Mouse (Mus musculus): Measurements from ENCODE around the gene Olfr524. TPM values are rescaled to one million over a fixed set of nuclear protein-coding genes. Genes with fewer than 3 reads are reported as not detected.

Olfr524 gene
- polyA plus RNA-seq, 1 experiment from 2014 or later, result not detected

DNA sequence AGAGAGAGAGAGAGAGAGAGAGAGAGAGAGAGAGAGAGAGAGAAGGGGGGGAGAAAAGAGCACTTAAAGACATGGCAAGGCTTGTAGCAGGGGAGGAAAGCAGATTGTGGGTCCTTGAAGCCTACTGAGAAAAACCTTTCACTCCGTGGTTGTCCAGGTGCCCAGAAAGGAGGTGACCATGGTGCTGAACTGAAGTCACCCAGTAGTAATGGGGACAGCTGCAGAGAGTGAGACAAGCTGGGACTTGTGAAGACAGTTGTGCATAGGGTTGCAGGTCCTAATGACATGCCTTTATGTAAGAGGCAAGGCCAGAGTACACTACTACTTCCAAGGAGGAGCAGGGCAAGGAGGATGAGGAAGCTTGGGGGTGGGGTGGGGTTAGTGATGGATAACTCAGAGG, 13.5 kb upstream of the Olfr524 start:
- no peak for ATAC-seq (ENCODE audit: insufficient number of reproducible peaks, insufficient read depth, low FRiP score, low read depth)
- H3K27ac ChIP-seq (replicated peaks in 1 of 2; ENCODE audit: control insufficient read depth in 1 of 2, insufficient read depth in 1 of 2, low read depth in 2 of 2, low read length in 2 of 2), result no peak overlapping the region
- H3K4me3 ChIP-seq (ENCODE audit: control insufficient read depth in 1 of 2, insufficient read depth in 1 of 2, low read depth in 1 of 2, low read length in 2 of 2), result no peak overlapping the region
- no peaks in the 10 kb centered on the region for H3K27me3 ChIP-seq (ENCODE audit: control insufficient read depth, insufficient read depth, low read length)
- H3K36me3 ChIP-seq (ENCODE audit: control insufficient read depth, insufficient read depth, low read length), result no peaks in the 10 kb centered on the region
- no peaks in the 10 kb centered on the region for H3K4me1 ChIP-seq (ENCODE audit: control insufficient read depth in 2 of 2, insufficient read depth in 2 of 2, low read length in 2 of 2)
- no peak overlapping the region for H3K4me2 ChIP-seq (ENCODE audit: low read length)
- WGBS, result 6% methylated on average over 1 of the region's 1 CpGs
- no peak overlapping the region for H3K9ac ChIP-seq (ENCODE audit: low read length)
- no peaks in the 10 kb centered on the region for H3K9me3 ChIP-seq (ENCODE audit: control insufficient read depth, low read length)

DNA sequence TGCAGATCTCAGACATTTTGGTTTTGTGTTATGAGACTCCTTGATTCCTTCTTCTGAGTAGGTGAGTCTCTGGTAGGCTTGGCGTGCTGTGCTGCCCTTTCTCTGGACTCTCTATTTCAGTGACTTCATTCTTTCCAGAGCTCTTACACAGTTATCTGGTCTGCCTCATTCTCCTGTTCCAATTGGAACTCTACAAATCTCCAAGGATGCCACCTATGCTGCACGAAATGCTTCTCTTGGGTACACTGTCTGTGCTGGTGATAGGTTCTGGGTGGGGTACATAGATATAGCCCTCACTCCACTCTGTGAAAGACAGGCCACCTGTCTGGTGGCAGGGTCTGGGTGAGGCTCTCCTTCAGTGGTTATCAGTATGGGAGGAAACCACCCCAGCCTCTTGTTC, 12.2 kb upstream of the Olfr524 start, which contains the start of gene Cd163l1:
TSS of gene Cd163l1 (plus strand) at position 301 of the 400 bp plus-strand sequence.
- no peak within 1 kb of the TSS for H3K27ac ChIP-seq (replicated peaks in 1 of 2; ENCODE audit: control insufficient read depth in 1 of 2, insufficient read depth in 1 of 2, low read depth in 2 of 2, low read length in 2 of 2)
- H3K9ac ChIP-seq (ENCODE audit: low read length), result no peak within 1 kb of the TSS
- WGBS, result 72% methylated on average over 2 of the region's 2 CpGs
- no peaks in the 10 kb centered on the region for H3K36me3 ChIP-seq (ENCODE audit: control insufficient read depth, insufficient read depth, low read length)
- H3K27me3 ChIP-seq (ENCODE audit: control insufficient read depth, insufficient read depth, low read length), result no peaks in the 10 kb centered on the region
- H3K4me2 ChIP-seq (ENCODE audit: low read length), result no peak within 1 kb of the TSS
- no peak for ATAC-seq (ENCODE audit: insufficient number of reproducible peaks, insufficient read depth, low FRiP score, low read depth)
- H3K4me1 ChIP-seq (ENCODE audit: control insufficient read depth in 2 of 2, insufficient read depth in 2 of 2, low read length in 2 of 2), result no peaks in the 10 kb centered on the region
- H3K9me3 ChIP-seq (ENCODE audit: control insufficient read depth, low read length), result no peaks in the 10 kb centered on the region
- H3K4me3 ChIP-seq (ENCODE audit: control insufficient read depth in 1 of 2, insufficient read depth in 1 of 2, low read depth in 1 of 2, low read length in 2 of 2), result no peak within 1 kb of the TSS

DNA sequence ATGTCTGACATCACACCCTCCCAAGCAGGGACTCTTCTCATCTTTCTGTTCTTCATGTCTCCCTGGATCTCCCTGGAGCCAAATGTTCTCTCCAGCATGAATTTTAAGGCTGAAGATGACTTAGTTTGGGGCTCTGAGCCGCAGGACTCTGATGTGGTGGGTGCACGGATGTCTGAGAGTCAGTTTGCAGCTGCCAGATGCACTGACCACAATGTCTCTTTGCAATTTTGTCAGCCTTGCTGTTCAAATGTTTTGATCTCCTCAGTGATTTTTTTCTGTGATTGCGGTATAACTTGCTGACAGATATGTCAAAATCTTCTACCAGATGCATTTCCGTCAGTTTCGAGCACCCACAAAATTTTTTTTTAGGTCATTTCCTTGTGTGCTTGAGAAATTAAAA, 8.1 kb upstream of the Olfr524 start:
- WGBS, result 72% methylated on average over 5 of the region's 5 CpGs
- Histone ChIP-seq H3K36me3 (ENCODE audit: control insufficient read depth, insufficient read depth, low read length) (no peaks in the 10 kb centered on the region), H3K9me3 (ENCODE audit: control insufficient read depth, low read length) (no peaks in the 10 kb centered on the region), H3K27me3 (ENCODE audit: control insufficient read depth, insufficient read depth, low read length) (no peaks in the 10 kb centered on the region), H3K4me3 (ENCODE audit: control insufficient read depth in 1 of 2, insufficient read depth in 1 of 2, low read depth in 1 of 2, low read length in 2 of 2) (no peak overlapping the region), H3K27ac (replicated peaks in 1 of 2; ENCODE audit: control insufficient read depth in 1 of 2, insufficient read depth in 1 of 2, low read depth in 2 of 2, low read length in 2 of 2) (no peak overlapping the region), H3K9ac (ENCODE audit: low read length) (no peak overlapping the region), H3K4me2 (ENCODE audit: low read length) (no peak overlapping the region), H3K4me1 (ENCODE audit: control insufficient read depth in 2 of 2, insufficient read depth in 2 of 2, low read length in 2 of 2) (no peaks in the 10 kb centered on the region)
- ATAC-seq (ENCODE audit: insufficient number of reproducible peaks, insufficient read depth, low FRiP score, low read depth), result no peak

GRCm38 (mm10) chr7:140208677-140209076, 2.9 kb upstream of the Olfr524 start:
- no peaks in the 10 kb centered on the region for H3K4me1 ChIP-seq (ENCODE audit: control insufficient read depth in 2 of 2, insufficient read depth in 2 of 2, low read length in 2 of 2)
- no peak overlapping the region for H3K4me2 ChIP-seq (ENCODE audit: low read length)
- 67% methylated on average over 3 of the region's 3 CpGs for WGBS
- H3K27me3 ChIP-seq (ENCODE audit: control insufficient read depth, insufficient read depth, low read length), result no peaks in the 10 kb centered on the region
- H3K9me3 ChIP-seq (ENCODE audit: control insufficient read depth, low read length), result no peaks in the 10 kb centered on the region
- H3K4me3 ChIP-seq (ENCODE audit: control insufficient read depth in 1 of 2, insufficient read depth in 1 of 2, low read depth in 1 of 2, low read length in 2 of 2), result no peak overlapping the region
- no peaks in the 10 kb centered on the region for H3K36me3 ChIP-seq (ENCODE audit: control insufficient read depth, insufficient read depth, low read length)
- H3K27ac ChIP-seq (replicated peaks in 1 of 2; ENCODE audit: control insufficient read depth in 1 of 2, insufficient read depth in 1 of 2, low read depth in 2 of 2, low read length in 2 of 2), result no peak overlapping the region
- H3K9ac ChIP-seq (ENCODE audit: low read length), result no peak overlapping the region
- no peak for ATAC-seq (ENCODE audit: insufficient number of reproducible peaks, insufficient read depth, low FRiP score, low read depth)

DNA sequence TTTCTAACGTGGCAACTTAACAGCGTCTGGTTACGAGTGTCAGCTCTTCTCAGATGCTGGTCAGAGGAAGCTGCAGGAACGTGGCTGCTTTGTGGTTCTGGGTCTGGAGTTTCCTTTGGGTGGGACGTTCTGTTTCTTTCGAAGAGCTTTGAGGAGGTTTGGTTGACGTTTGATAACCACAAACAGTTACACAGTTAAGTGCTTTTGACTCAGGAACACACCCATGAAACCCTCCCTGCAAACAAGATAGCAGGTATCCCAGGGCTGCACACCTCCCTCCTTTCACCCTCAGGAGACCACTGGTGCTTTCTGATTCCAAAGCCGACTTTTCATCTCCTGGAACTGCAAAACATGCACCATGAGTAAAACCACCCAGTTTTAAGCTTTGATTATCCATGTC, 2.4 kb upstream of the Olfr524 start:
- WGBS, result 64% methylated on average over 8 of the region's 8 CpGs

GRCm38 (mm10) chr7:140206904-140207303, 1.1 kb upstream of the Olfr524 start:
- Histone ChIP-seq H3K27me3 (ENCODE audit: control insufficient read depth, insufficient read depth, low read length) (no peaks in the 10 kb centered on the region), H3K36me3 (ENCODE audit: control insufficient read depth, insufficient read depth, low read length) (no peaks in the 10 kb centered on the region), H3K27ac (replicated peaks in 1 of 2; ENCODE audit: control insufficient read depth in 1 of 2, insufficient read depth in 1 of 2, low read depth in 2 of 2, low read length in 2 of 2) (no peak overlapping the region), H3K4me1 (ENCODE audit: control insufficient read depth in 2 of 2, insufficient read depth in 2 of 2, low read length in 2 of 2) (no peaks in the 10 kb centered on the region), H3K4me3 (ENCODE audit: control insufficient read depth in 1 of 2, insufficient read depth in 1 of 2, low read depth in 1 of 2, low read length in 2 of 2) (no peak overlapping the region), H3K9me3 (ENCODE audit: control insufficient read depth, low read length) (no peaks in the 10 kb centered on the region), H3K9ac (ENCODE audit: low read length) (no peak overlapping the region), H3K4me2 (ENCODE audit: low read length) (no peak overlapping the region)
- 75% methylated on average over 3 of the region's 3 CpGs for WGBS
- no peak for ATAC-seq (ENCODE audit: insufficient number of reproducible peaks, insufficient read depth, low FRiP score, low read depth)

More for the DNA sequence above, 2.4 kb upstream of the Olfr524 start:
- Histone ChIP-seq H3K4me2 (ENCODE audit: low read length) (no peak overlapping the region), H3K4me1 (ENCODE audit: control insufficient read depth in 2 of 2, insufficient read depth in 2 of 2, low read length in 2 of 2) (no peaks in the 10 kb centered on the region), H3K27me3 (ENCODE audit: control insufficient read depth, insufficient read depth, low read length) (no peaks in the 10 kb centered on the region), H3K27ac (replicated peaks in 1 of 2; ENCODE audit: control insufficient read depth in 1 of 2, insufficient read depth in 1 of 2, low read depth in 2 of 2, low read length in 2 of 2) (no peak overlapping the region), H3K9me3 (ENCODE audit: control insufficient read depth, low read length) (no peaks in the 10 kb centered on the region), H3K9ac (ENCODE audit: low read length) (no peak overlapping the region), H3K4me3 (ENCODE audit: control insufficient read depth in 1 of 2, insufficient read depth in 1 of 2, low read depth in 1 of 2, low read length in 2 of 2) (no peak overlapping the region), H3K36me3 (ENCODE audit: control insufficient read depth, insufficient read depth, low read length) (no peaks in the 10 kb centered on the region)
- ATAC-seq (ENCODE audit: insufficient number of reproducible peaks, insufficient read depth, low FRiP score, low read depth), result no peak

GRCm38 (mm10) chr7:140201090-140201489, 4.7 kb downstream of the Olfr524 start:
- H3K9ac ChIP-seq (ENCODE audit: low read length), result no peak overlapping the region
- ATAC-seq (ENCODE audit: insufficient number of reproducible peaks, insufficient read depth, low FRiP score, low read depth), result no peak
- no peak overlapping the region for H3K4me3 ChIP-seq (ENCODE audit: control insufficient read depth in 1 of 2, insufficient read depth in 1 of 2, low read depth in 1 of 2, low read length in 2 of 2)

GRCm38 (mm10) chr7:140196002-140196401, 9.8 kb downstream of the Olfr524 start:
- Histone ChIP-seq H3K9ac (ENCODE audit: low read length) (no peak overlapping the region), H3K36me3 (ENCODE audit: control insufficient read depth, insufficient read depth, low read length) (no peaks in the 10 kb centered on the region), H3K4me2 (ENCODE audit: low read length) (no peak overlapping the region), H3K4me3 (ENCODE audit: control insufficient read depth in 1 of 2, insufficient read depth in 1 of 2, low read depth in 1 of 2, low read length in 2 of 2) (no peak overlapping the region), H3K27me3 (ENCODE audit: control insufficient read depth, insufficient read depth, low read length) (no peaks in the 10 kb centered on the region), H3K9me3 (ENCODE audit: control insufficient read depth, low read length) (no peaks in the 10 kb centered on the region), H3K27ac (replicated peaks in 1 of 2; ENCODE audit: control insufficient read depth in 1 of 2, insufficient read depth in 1 of 2, low read depth in 2 of 2, low read length in 2 of 2) (no peak overlapping the region), H3K4me1 (ENCODE audit: control insufficient read depth in 2 of 2, insufficient read depth in 2 of 2, low read length in 2 of 2) (no peaks in the 10 kb centered on the region)
- no peak for ATAC-seq (ENCODE audit: insufficient number of reproducible peaks, insufficient read depth, low FRiP score, low read depth)
- WGBS, result 71% methylated on average over 8 of the region's 8 CpGs

More at GRCm38 (mm10) chr7:140201090-140201489, 4.7 kb downstream of the Olfr524 start:
- Histone ChIP-seq H3K9me3 (ENCODE audit: control insufficient read depth, low read length) (no peaks in the 10 kb centered on the region), H3K27ac (replicated peaks in 1 of 2; ENCODE audit: control insufficient read depth in 1 of 2, insufficient read depth in 1 of 2, low read depth in 2 of 2, low read length in 2 of 2) (no peak overlapping the region), H3K36me3 (ENCODE audit: control insufficient read depth, insufficient read depth, low read length) (no peaks in the 10 kb centered on the region), H3K4me1 (ENCODE audit: control insufficient read depth in 2 of 2, insufficient read depth in 2 of 2, low read length in 2 of 2) (no peaks in the 10 kb centered on the region), H3K27me3 (ENCODE audit: control insufficient read depth, insufficient read depth, low read length) (no peaks in the 10 kb centered on the region), H3K4me2 (ENCODE audit: low read length) (no peak overlapping the region)
- 85% methylated on average over 4 of the region's 4 CpGs for WGBS
